Mouse (Mus musculus) heart, postnatal 10 days (tissue): Measurements from ENCODE around the gene Rad54l2. TPM values are rescaled to one million over a fixed set of nuclear protein-coding genes. Genes with fewer than 3 reads are reported as not detected.
A peak's percentile ranks its signal among the peaks of the same experiment; 100 is the strongest.

Source experiments
- DNase-seq, 2 experiments: peaks; one replicate each; pipeline ENCODE4 v3.0.0; 2021
- intact Hi-C: fragments of 180-260 bp; cut with DNase I; formaldehyde crosslinking; loops from one replicate; pipeline ENCODE4 v1.15.1; 2025
- total RNA-seq, 2 experiments: library from RNA; stranded (reverse); gene quantifications; 2 replicates each; pipeline ENCODE4 v1.2.3; 2021

The Rad54l2 gene
- total RNA-seq, 2 experiments from 2014 or later = 14.6 to 15.8 TPM

DNA sequence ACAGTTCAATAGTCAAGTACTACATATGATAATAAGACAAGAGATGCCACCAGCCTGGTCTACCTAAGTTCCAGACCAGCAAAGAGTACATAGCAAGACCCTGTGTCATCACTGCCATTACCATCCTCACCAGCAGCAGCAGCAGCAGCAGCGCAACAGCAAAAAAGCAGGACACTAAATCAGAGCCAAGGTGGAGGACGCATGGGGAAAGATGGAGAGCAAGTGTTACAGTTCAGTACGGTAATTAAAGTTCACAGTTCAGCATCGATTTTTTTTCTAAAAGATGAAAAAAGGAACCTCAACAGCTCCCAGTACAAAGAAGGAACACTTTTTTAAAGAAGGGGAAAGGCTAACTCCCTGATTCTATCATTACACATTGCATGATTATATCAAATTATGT lies 33.2 kb downstream of the Rad54l2 start:
- no peak for DNase-seq
- intact Hi-C loops = no loop called here

DNA sequence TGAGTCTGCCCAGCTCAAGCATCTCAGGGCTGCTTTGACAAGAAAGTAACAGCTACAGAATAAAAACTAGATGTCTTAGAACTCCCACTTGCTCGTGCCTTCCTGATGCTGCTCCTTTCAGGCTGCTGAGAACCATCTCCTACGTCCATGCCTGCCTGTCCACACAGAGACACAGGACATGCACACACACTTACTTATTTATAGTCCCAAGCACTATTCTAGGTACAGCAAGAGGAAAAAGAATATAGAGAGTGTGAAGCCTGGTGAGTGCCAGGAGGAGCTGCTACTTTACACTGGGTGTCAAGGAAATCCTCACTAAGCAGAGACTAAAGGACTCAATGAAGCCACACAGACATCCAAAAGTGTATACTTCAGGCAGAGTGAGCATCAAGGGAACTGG lies 34.7 kb downstream of the Rad54l2 start:
- DNase-seq = no peak
- intact Hi-C loops = no loop called here

DNA sequence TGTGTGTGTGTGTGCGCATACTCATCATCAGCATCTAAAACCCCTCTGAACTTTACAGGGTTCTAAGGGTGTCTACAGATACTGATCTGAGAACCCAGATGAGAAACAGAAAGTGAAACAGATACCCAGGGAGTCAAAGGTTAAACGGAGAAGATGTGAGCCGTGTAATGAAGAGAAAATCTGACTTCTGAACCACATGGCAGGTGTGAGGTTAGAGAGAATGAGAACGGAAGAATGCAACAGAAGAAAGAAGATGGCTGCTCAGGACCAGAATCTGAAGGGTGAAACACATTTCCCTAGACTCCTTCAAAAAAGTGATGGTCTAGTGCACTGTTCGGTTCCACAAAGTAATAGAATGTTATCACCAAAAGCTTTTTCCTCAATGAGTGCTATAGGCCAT lies 36.9 kb downstream of the Rad54l2 start:
- intact Hi-C loops = no loop called here

DNA sequence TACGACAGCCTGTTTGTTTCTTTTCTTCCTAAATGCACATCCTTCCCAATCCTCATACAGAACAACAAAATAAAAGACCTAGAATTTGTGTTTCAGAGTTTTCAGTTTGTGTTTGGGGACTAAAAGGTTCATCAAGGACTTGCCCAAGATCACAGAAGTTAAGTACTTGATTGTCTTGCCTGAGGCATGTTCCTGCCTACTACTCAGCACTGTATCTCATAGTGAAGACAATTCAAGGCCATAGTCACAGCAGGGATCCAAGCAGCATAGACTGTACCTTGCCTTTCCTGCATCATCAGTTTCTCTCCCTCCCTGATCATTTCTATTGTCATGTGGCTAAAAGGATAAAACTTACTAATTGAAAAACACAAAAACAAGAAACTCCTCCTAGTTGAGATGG lies 49.0 kb downstream of the Rad54l2 start:
- no peak for DNase-seq
- intact Hi-C loops = no loop called here

More for the DNA sequence above, 36.9 kb downstream of the Rad54l2 start:
- DNase-seq = no peak

DNA sequence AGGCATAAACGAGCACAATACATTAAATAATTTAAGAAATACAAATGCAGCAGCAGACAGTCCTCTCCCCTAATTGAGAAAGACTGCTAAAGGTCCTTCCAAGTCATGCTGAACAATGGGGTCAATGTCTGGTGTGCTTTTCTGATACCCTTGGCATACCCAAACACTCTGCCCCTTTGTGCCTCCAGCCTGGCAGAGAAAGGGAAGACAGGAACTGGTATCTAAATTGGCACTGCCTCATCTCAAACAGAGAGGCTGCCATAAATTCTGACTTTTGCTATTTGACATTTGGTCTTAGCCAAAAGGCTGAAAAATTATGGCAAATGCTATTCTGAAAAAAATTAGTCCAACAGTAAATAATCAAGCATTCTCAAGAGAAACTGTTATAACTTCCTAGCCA lies 49.9 kb downstream of the Rad54l2 start:
- no peak for DNase-seq
- intact Hi-C loops = no loop called here

DNA sequence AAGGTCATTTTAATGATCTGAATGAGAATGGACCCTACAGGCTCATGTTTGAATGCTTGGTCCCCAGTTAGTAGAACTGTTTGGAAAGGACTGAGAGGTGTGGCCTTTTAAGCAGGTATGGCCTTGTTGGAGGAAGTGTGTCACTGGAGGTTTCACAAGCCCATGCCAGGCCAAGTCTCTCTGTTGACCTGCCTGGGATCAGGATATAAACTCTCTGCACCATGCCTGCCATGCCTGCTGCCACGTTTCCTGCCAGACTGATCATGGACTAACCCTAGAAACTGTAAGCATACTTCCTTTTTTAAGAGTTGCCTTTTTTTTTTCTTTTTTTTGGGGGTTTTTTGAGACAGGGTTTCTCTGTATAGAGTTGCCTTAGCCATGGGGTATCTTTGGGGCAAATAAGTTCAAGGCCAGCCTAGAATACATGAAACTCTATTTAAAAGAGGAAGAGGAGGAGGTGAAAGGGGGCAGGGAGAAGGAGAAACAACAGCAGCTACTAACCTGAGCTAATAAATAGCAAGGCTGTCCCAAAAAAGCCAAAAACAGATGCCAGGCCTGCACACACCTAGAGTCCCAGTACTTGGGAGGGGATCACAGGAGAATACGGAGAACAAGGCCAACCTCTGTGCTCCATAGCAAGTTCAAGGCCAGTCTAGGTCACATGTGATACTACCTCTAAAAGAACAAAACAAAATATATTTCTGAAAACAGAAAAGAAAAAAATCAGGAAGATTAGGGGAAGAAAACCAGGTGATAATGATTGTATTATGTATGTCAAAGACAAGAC lies 50.6 kb downstream of the Rad54l2 start:
- DNase-seq = no peak
- intact Hi-C loops = no loop called here

DNA sequence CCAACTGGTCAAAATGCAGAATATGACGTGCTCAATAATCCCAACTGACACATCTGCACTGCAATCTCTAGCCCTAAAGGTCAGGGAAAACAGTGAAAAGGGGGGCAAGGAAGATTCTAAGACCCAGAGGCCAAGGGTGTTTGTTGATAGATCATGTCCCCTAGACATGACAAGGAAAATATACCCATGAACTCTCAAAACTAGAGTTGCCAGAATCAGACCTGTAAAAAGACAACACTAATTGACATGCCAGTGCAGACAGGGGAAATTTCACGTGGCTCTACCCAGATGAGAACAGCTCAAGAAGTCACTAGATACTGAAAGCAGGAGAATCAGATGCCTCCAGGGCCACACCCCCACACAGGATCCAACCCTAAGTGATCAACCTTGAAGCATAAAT lies 55.3 kb downstream of the Rad54l2 start:
- intact Hi-C loops = no loop called here
- DNase-seq = no peak

DNA sequence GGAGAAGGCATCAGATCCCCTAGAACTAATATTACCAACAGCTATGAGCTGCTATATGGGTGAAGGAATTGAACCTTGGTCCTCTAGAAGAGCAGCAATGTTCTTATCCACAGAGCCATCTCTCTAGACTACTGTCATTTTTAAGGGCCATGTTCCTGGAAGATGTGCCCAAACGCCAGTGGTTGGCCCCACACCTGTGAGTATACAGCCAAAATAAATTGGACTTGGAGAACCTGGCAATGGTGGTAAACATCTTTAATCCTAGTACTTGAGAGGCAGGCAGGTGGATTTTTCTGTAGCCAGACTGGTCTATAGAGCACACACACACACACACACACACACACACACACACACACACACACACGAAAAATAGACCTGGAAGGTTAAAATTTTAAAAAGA lies 59.6 kb downstream of the Rad54l2 start:
- intact Hi-C loops = no loop called here
- no peak for DNase-seq

DNA sequence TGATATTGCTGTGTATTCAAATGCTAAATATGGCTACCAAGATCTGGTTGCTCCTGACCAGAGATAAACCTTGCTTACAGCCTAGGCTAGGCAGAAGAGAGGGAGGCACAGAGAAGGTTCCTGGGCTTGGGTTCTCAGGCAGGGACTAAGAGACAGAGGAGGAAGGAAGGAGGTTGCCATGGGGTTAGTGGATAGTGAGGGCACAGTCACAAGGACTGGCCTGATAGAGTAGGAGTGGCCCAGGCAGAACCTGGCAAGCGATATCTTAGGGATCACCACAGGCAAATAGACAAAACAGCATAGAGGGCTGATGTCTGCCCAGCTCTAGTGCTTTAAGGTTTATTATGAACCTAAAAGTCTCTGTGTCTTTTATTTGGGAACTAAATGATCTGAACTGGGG lies 62.1 kb downstream of the Rad54l2 start:
- intact Hi-C loops = no loop called here
- DNase-seq = no peak

DNA sequence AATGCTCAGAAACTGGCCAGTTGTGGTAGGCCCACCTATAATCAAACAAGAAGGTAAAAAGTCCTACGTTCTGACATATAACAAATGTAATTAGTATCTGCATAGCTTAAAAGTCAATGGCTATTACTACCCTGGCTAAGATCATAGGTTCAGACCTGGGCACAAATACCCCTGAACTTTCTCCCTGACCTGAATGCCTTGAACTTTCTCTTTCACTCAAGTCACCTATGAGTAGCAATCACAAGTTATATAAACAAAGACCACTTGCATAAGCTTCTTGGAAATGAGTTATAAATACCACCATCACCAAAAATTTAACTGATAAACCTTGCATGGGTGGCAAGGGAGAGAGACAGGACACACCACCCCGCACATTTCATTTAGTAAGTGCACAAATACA lies 63.6 kb downstream of the Rad54l2 start:
- intact Hi-C loops = no loop called here
- no peak for DNase-seq

DNA sequence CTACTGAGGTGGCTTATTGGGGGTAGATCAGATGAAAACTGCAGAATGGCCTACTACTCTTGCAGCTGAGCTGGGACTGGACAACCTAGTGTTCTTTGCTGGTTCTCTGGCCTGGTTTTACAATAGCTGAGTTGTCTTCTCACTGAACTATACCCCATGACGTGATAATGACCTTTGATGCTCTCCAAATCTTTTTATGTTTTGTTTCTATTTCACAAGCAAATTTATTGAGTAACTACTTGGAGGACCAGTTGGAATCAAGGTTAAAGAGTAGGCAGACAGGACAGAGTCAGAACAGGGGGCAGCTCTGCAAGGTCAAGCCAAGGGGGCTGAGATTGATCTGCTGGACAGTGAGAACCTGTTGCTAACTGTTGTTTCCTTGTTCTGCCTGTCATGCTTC lies 64.1 kb downstream of the Rad54l2 start:
- intact Hi-C loops = no loop called here

DNA sequence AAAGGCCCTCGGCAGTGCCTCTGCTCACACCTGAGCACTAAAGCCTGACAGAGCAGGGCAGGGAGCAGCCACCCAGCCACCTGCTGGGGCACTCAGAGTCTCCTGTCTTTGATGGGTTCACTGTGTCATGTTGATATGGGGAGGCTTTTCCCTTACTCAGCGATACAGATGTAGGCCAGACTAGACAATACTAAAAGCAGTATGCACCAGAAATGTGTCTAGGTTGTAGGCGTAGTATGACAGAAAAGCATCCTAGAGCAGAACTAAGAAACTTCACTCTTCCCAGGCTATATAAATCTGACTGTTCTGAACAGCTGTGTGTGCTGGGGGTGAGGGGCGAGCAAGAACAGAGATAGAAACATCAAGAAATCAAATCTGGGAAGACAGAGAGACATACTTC lies 72.3 kb downstream of the Rad54l2 start:
- no peak for DNase-seq
- intact Hi-C loops = no loop called here

More for the DNA sequence above, 64.1 kb downstream of the Rad54l2 start:
- DNase-seq = no peak

DNA sequence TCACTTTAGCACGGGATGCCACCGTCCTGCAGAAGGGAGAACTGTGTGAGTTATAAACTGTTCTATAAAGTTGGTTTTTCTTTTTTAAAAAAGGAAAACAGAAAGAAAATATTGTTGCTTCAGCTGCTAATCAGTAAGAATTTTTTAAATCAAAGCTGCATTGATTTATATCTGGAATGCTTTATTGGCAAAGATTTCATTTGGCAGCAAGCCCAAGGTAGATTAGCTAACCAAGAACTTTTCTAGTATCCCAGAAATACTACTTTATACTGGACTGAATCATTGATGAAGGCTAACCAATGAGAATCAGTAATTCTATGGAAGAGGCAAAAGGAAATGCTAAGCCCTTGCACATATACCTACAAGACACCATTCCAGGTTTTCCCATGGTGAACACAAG lies 72.8 kb downstream of the Rad54l2 start:
- no peak for DNase-seq
- intact Hi-C loops = no loop called here

DNA sequence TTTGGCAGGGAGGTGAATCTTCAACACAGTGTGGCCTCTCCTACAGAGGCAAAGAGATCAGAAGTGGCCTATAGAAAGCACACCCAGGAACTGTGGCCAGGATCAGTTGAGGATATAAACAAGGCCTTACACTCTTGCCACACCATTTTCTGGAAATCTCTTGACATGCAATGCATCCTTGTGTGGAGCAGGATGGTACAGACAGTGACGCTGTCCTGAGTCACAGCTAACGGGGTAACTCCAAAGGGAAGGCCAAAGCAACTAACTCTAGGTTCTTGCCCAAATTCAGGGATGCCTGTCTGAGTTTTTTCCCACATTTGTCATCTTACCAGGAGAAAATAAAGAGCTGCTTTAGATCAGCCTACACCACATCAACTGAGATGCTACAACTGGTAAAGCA lies 76.5 kb downstream of the Rad54l2 start:
- no peak for DNase-seq
- intact Hi-C loops = no loop called here

DNA sequence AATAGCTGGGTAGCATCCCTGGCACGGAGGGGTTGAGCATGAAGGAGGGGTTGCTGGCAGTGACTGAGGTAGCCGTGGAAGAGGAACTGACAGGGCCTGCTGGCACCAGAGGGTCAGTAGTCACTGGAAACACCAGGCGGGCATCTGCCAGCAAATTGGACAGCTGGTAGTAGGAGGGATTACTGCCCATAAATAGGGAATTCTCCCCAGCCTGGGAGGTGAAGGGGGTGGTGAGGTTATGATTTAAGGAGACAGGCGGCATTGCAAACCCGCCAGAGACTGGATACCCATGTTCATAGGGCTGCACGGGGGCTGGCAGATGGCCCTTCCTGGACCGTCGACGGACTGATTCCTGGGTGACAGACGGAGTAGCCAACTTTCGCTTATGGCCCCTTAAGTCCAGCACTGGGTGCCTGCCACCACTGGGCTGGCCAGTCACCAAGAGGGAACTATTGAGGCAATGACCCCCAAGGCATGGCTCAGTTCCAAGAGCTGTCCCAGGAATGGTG lies 96.0 kb downstream of the Rad54l2 start:
- DNase-seq = no peak

DNA sequence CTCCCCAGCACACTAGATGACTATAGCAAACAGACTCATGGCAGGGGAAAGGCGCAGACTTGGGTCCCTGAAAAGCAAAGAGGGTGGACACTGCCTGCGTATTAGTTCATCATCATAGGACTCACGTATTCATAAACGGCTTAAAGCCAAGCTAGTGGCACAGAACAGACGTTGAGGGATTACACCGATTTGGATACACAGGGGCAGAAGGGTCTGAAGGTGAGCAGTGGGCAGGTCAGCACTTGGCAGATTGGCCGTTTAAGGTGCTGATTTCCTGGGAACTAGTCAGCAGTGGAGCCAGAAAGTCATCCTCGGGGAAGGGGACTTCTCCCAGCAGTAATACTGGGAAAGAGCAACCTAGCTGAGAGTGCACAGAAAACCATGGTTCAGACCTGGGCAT lies 100.2 kb downstream of the Rad54l2 start:
- no peak for DNase-seq
- intact Hi-C loops = loop anchor here (5.0 kb wide), 1 partner anchor 603 kb away; no protein-coding TSS in a partner anchor

More for the DNA sequence above, 96.0 kb downstream of the Rad54l2 start:
- intact Hi-C loops = no loop called here

DNA sequence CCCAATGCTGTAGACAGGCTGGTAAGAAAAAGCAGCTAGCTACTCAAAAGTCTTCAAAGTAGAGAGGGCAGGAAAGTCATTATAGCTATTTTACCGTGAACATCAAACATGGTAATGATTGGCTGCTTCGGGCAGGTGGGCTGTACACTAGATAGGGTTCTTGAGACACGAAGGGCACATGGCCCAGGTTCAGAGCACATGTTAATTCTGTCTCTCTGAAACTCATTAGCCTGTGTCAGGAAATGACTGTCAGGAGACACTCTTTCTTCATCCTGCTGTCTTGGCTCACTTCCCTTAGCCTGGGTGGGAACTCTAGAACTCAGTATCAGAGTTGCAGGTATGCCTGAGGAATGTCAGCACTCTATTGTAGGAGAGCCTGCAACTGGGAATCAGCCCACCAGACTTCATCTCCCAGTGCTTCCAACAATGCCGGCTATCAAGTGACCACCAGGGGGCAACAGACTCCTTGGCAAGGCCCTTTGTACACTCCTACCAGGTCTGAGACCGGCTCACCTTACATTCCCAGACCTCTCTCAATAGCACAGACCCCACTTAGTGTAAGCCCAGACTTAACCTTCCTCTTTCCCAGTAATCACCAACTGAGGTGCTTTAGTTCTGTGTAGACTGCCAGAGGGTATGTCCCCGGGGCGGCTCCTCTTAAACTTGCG lies 101.9 kb downstream of the Rad54l2 start:
- intact Hi-C loops = loop anchor here (2.0 to 5.0 kb wide), 4 partner anchors 102 to 605 kb away; partner anchors contain the start of genes Rad54l2 and Rbm15b
- peak; percentile 76 to 87 for DNase-seq

DNA sequence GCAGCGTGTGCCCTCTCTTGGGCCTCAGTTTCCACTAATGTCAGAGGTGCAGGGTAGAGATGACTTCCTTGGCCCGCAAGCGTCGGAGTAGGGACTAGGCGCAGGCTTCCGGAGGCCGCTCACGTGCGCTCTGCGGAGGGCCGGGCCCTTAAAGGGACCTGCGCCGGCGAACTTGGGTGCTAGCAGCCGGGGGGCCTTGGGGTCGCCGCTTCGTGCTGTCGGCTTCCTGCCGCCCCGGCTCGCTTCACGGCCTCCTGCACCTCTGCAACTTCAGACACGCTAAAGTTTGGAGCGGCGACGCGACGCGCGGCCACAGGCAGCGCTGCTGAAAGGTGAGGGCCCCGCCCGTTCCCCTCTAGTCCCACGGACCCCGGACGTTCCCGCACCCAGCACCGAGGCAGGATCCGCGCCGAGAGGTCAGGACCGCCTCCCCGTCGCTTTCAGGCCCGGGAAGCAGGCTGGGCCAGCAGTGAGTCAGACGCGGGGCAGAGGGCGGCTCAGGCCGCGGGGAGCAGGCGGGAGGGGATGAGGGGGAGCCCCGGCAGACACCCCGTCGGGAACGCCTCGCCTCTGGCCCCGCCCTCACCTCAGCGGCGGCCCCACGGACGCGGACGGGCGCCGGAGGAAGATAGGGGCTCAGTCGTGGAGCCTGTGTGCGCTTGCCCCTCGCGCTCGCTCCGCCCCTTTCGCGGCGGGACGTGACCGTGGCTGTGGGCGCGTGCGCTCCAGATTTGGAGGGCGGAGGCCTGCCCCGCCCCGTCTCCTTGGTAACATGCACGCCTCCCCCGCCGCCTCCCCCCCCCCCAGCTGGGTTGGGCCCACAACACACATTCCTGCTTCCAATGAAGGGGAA lies 103.5 kb downstream of the Rad54l2 start, which contains the start of gene Tex264:
Gene Tex264, minus strand, starts transcription at position 679 of the 853 bp plus-strand sequence.
- peak; percentile 85 to 86 for DNase-seq
- intact Hi-C loops = loop anchor here (2.0 to 5.0 kb wide), 4 partner anchors 103 to 607 kb away; partner anchors contain the start of genes Rad54l2 and Rbm15b

DNA sequence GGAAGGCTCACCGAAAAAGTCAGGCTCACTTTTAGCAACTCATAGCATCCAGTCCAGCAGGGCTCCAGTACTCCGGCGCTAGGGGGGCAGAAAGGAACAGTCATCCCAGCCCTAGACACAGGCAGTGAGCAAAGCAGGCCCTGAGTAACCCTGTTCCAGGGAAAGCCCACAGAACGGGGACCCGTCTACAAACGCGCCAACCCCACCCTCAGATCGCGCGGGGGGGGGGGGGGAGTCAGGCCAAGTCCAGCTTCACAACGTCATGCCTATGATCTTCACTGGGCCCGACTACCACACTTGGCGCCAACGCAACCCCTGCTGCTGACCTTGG lies 104.1 kb downstream of the Rad54l2 start:
- intact Hi-C loops = loop anchor here (5.0 kb wide), 1 partner anchor 607 kb away; no protein-coding TSS in a partner anchor
- peak in 1 of 2 experiments; percentile 34 for DNase-seq

DNA sequence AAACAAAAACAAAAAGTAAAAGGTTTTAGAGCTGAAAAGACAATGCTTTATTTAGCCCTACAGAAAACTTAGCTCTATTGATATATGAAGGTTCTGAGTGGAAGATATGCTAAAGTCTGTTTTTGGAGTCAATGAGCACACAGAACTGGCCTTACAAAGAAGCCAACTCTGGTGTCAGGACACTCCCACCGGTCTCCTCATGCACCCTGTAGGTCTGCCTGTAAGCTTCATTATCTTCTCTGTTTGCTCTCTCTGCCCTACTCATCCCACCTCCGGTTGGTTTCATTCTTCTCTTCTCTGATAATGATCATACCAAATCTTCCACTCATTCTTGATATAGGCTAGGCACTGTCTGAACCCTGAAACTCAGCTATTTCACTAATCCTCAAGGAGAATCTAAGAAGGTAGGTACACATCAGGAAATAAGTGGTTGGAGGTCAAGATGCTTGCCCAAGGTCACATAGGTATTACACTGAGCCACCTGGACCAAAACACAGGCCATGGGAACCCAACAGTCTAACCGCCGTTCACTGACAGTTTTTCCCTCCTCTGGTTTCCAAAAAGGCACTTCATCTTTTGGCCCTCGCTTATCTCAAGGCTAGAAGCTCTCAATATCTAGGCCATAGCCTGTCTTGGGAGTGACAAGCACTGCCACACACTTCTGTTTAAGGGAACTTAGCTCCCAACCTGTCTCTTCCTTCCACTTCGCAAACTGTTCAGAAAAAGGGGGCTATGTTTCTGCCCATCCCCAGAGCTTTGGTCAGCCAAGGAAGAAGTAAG lies 104.7 kb downstream of the Rad54l2 start:
- intact Hi-C loops = no loop called here
- no peak for DNase-seq
